Mouse (Mus musculus) E14TG2a.4 (cell line): Measurements from ENCODE around the gene Pop5.

ENCODE experiments used
- CTCF ChIP-seq: conservative IDR thresholded peaks from 2 replicates; pipeline ENCODE4 v1.5.1; 2014; ENCODE audit warnings: low read length
- NANOG ChIP-seq: IDR thresholded peaks from 2 replicates; pipeline ENCODE4 v1.6.1; 2014; ENCODE audit warnings: borderline replicate concordance, low read length, mixed read lengths
- POU5F1 ChIP-seq: IDR thresholded peaks from 2 replicates; pipeline ENCODE4 v1.6.1; 2014; ENCODE audit warnings: low read length, borderline replicate concordance

DNA sequence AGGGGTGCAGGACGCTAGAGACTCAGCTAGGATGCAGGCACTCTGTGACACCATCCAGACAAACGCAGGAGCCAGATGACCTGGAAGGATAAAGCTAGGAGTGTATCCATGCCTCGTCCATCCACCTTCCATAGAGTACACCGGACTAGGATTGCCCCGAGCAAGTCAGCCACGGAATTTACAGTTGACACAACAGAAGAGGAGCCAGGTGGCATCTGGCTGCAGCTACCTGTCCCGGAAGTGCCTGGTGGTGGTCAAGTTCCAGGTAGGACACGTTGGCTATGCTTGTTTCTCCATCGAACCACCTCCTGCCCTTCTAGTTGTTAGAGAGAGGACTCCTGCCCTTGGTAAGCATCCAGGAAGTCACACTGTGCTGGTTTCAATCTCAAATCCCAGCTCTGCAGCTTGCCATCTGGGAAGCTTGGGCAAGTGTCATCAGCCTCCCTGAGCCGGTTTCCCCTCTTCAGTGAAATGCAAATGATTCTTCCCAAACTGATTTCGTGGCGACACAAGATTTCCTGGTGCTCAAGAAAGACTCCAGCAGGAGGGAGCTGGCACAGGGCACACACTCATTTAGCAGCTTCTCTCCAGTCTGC is 40.9 kb upstream of the Pop5 start:
- no peak for TF ChIP-seq CTCF
- no peak for TF ChIP-seq POU5F1
- TF ChIP-seq NANOG = no peak
